Mouse (Mus musculus) Patski (cell line): Measurements from ENCODE around the gene Nell1. TPM values are rescaled to one million over a fixed set of nuclear protein-coding genes. Genes with fewer than 3 reads are reported as not detected.

Source experiments
- ATAC-seq: fragments of 100-300 bp; one replicate; pipeline ENCODE4 v1.8.0; 2021
- CTCF ChIA-PET: fragments of 350-600 bp; sonication (Branson Sonifier 250); formaldehyde crosslinking; loops from one replicate; lab custom pipeline; 2022; ENCODE audit warnings: inconsistent platforms; lab: Charles Lee
- POLR2A ChIA-PET: fragments of 350-600 bp; sonication (Branson Sonifier 250); formaldehyde crosslinking; loops from one replicate; lab custom pipeline; 2022; ENCODE audit warnings: antibody characterized with exemption, inconsistent platforms; lab: Charles Lee
- DNase-seq: peaks from one replicate; pipeline ENCODE4 v3.0.0-alpha.2; 2011; ENCODE audit warnings: low read depth, low spot score
- H3K27me3 ChIP-seq: fragments of 371-371 bp; one replicate; pipeline ENCODE4 v1.5.1; 2021
- CTCF ChIP-seq: fragments of 100-300 bp; IDR thresholded peaks from one replicate; pipeline ENCODE4 v1.5.1; 2021
- in situ Hi-C: fragments of 300-500 bp; cut with MboI; formaldehyde crosslinking; loops from 3 replicates; pipeline ENCODE4 v1.11.1; 2018; ENCODE audit warnings: low pct_unique_long_range_greater_than_20kb, mixed read lengths
- polyA plus RNA-seq: library from polyadenylated mRNA; unstranded; gene quantifications from one replicate; pipeline ENCODE4 v1.2.3, GENCODE M21; 2021

Nell1 gene
- polyA plus RNA-seq, 1 experiment from 2014 or later = 0.05 TPM

- H3K27me3 ChIP-seq = no peaks in the 10 kb centered on the region
- ChIA-PET CTCF (no interaction called here), POLR2A (no interaction called here)
- DNase-seq (no peak), ATAC-seq (no peak)
- TF ChIP-seq CTCF = no peak
- in situ Hi-C loops = no loop called here
Observed at GRCm38 (mm10) chr7:50781105-50781504, 806.4 kb downstream of the Nell1 start.

GRCm38 (mm10) chr7:50783652-50784051 lies 809.0 kb downstream of the Nell1 start:
- TF ChIP-seq CTCF = peak; percentile 60
- ATAC-seq (no peak), DNase-seq (no peak)
- CTCF ChIA-PET = interaction anchor here (1.2 to 1.5 kb wide), 2 partner anchors 10 to 651 kb away, joined by 3 to 5 read pairs; no protein-coding TSS in a partner anchor
- H3K27me3 ChIP-seq = no peaks in the 10 kb centered on the region
- in situ Hi-C loops = no loop called here
- POLR2A ChIA-PET = no interaction called here

- POLR2A ChIA-PET = no interaction called here
- DNase-seq = no peak
- ATAC-seq = no peak
- in situ Hi-C loops = no loop called here
- TF ChIP-seq CTCF = no peak
- H3K27me3 ChIP-seq = no peaks in the 10 kb centered on the region
- CTCF ChIA-PET = no interaction called here
Observed at GRCm38 (mm10) chr7:50826180-50826579, 851.5 kb downstream of the Nell1 start.

- in situ Hi-C loops = no loop called here
- no peaks in the 10 kb centered on the region for H3K27me3 ChIP-seq
- TF ChIP-seq CTCF = no peak
- DNase-seq = no peak
- CTCF ChIA-PET = no interaction called here
- POLR2A ChIA-PET = no interaction called here
- ATAC-seq = no peak
Observed at GRCm38 (mm10) chr7:50832799-50833198, 858.1 kb downstream of the Nell1 start.

- in situ Hi-C loops = no loop called here
- ChIA-PET POLR2A (no interaction called here), CTCF (no interaction called here)
- no peak for ATAC-seq
- DNase-seq = no peak
- TF ChIP-seq CTCF = no peak
- H3K27me3 ChIP-seq = no peaks in the 10 kb centered on the region
Observed at GRCm38 (mm10) chr7:50842646-50843045, 868.0 kb downstream of the Nell1 start.

GRCm38 (mm10) chr7:50847921-50848320 lies 873.3 kb downstream of the Nell1 start:
- CTCF ChIA-PET = no interaction called here
- in situ Hi-C loops = no loop called here
- POLR2A ChIA-PET = no interaction called here
- H3K27me3 ChIP-seq = no peaks in the 10 kb centered on the region
- ATAC-seq (peak; percentile 47), DNase-seq (peak; percentile 2)
- TF ChIP-seq CTCF = no peak

- ChIA-PET POLR2A (no interaction called here), CTCF (no interaction called here)
- H3K27me3 ChIP-seq = no peaks in the 10 kb centered on the region
- TF ChIP-seq CTCF = no peak
- in situ Hi-C loops = no loop called here
- ATAC-seq = no peak
- DNase-seq = no peak
Observed at GRCm38 (mm10) chr7:50850271-50850670, 875.6 kb downstream of the Nell1 start.

- DNase-seq (no peak), ATAC-seq (no peak)
- ChIA-PET CTCF (interaction anchor here (1.0 kb wide), 1 partner anchor 11 kb away, joined by 3 read pairs; no protein-coding TSS in a partner anchor), POLR2A (no interaction called here)
- TF ChIP-seq CTCF = no peak
- in situ Hi-C loops = no loop called here
- no peaks in the 10 kb centered on the region for H3K27me3 ChIP-seq
Observed at GRCm38 (mm10) chr7:50870181-50870580, 895.5 kb downstream of the Nell1 start.

GRCm38 (mm10) chr7:50887625-50888024 lies 913.0 kb downstream of the Nell1 start:
- in situ Hi-C loops = no loop called here
- no peak for DNase-seq
- no peaks in the 10 kb centered on the region for H3K27me3 ChIP-seq
- TF ChIP-seq CTCF = no peak
- ATAC-seq = no peak
- CTCF ChIA-PET = interaction anchor here (1.0 kb wide), 1 partner anchor 32 kb away, joined by 3 read pairs; no protein-coding TSS in a partner anchor
- POLR2A ChIA-PET = no interaction called here

GRCm38 (mm10) chr7:50899541-50900088 lies 925.0 kb downstream of the Nell1 start:
- ChIA-PET CTCF (no interaction called here), POLR2A (no interaction called here)
- no peak for TF ChIP-seq CTCF
- no peak for DNase-seq
- ATAC-seq = no peak
- in situ Hi-C loops = no loop called here
- H3K27me3 ChIP-seq = no peaks in the 10 kb centered on the region

Other genes starting within 250 kb of the Nell1 start
- not detected for gene Htatip2, start 215.7 kb upstream of the Nell1 start, polyA plus RNA-seq
- gene Prmt3, start 196.5 kb upstream of the Nell1 start, polyA plus RNA-seq = 43.0 TPM
- gene Slc6a5, start 64.7 kb upstream of the Nell1 start, polyA plus RNA-seq = 0.01 TPM